Mouse (Mus musculus) naive thymus-derived CD4-positive, alpha-beta T cell, adult 2 months (primary cell): ENCODE measurements around the gene Serp1.
"Not testable (repeated sequence)": the region's sequence is repeated elsewhere in the genome, so short reads cannot be mapped to it uniquely, and the experiment has no call there.

Experiments used
- DNase-seq: peaks from one replicate; pipeline ENCODE4 v3.0.0-alpha.2; 2011; ENCODE audit warnings: low read depth

Gene Serp1

GRCm38 (mm10) chr3:58504676-58505075 lies 21.0 kb downstream of the Serp1 start:
- DNase-seq, result no peak

- DNase-seq, result no peak
These were observed 21.9 kb downstream of the Serp1 start for GRCm38 (mm10) chr3:58503720-58504333.

- no peak for DNase-seq
These were observed 23.7 kb downstream of the Serp1 start for GRCm38 (mm10) chr3:58501961-58502360.

GRCm38 (mm10) chr3:58493621-58494020 lies 32.1 kb downstream of the Serp1 start:
- no peak for DNase-seq

- DNase-seq, result peak; percentile 59
These were observed 34.9 kb downstream of the Serp1 start for GRCm38 (mm10) chr3:58490787-58491186.

- peak; percentile 26 for DNase-seq
These were observed 37.5 kb downstream of the Serp1 start for GRCm38 (mm10) chr3:58487999-58488775.

GRCm38 (mm10) chr3:58487121-58487520 lies 38.6 kb downstream of the Serp1 start:
- peak; percentile 26 for DNase-seq

- DNase-seq, result peak; percentile 53
These were observed 39.8 kb downstream of the Serp1 start for GRCm38 (mm10) chr3:58485883-58486282.

GRCm38 (mm10) chr3:58478755-58479455 lies 46.8 kb downstream of the Serp1 start:
- DNase-seq, result no peak

GRCm38 (mm10) chr3:58475298-58475697 lies 50.4 kb downstream of the Serp1 start:
- DNase-seq, result not testable (repeated sequence)
